Mouse (Mus musculus): ENCODE measurements around the gene Map10.

GRCm38 (mm10) chr8:125641808-125642207 lies 27.8 kb upstream of the Map10 start:
- TF ChIP-seq CTCF (IDR thresholded peaks at IDR 0.05; ENCODE audit: low read depth), result no peak
- TF ChIP-seq EP300 (IDR thresholded peaks at IDR 0.05; ENCODE audit: low read depth), result no peak
